Mouse (Mus musculus): Measurements from ENCODE around the gene Gm9922. TPM values are rescaled to one million over a fixed set of nuclear protein-coding genes. Genes with fewer than 3 reads are reported as not detected.

Gm9922 gene
- total RNA-seq (2015; ENCODE audit: low replicate concordance) (not detected in 2 replicates), total RNA-seq (2017; ENCODE audit: low replicate concordance) (not detected in 2 replicates)

DNA sequence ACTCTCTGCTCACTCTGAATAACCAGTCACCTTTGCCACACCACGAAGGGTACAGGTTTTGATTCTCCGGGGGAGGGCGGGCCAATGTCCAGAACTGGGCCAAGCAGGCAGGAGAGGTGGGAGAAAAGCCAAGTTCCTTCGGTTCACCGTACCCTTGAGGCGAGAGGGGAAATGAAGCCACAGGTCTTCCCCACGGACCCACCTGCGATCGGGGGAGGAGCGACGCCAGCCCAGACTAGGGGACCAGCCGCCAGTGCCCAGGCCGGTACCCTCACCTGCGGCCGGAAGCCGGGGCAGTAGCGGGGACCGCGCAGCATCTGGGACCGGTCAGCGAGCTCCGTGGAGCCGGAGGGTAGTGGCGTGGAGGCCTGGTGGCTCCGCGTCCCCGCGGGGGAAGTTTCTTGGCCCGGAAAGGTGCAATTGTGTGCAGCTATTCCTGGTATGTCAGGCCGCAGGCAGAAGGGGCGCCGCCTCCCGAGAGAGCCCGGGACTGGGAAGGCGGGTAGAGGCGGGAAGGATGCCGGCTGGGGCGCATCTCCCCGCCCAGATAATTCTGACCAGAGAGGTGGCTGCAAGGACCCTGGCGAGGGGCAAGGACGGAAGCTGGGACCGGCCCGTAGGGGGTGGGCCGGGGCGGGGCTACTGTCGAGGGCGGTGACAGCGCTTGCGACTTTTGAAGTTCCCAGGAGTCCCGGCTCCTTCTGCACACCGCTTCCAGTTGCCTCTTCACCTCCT, at the start of gene Gm9922, which contains the start of gene Lmo7:
Gene Gm9922, minus strand, starts transcription at position 578 of the 735 bp plus-strand sequence.
Gene Lmo7, plus strand, starts transcription at position 721 of the 735 bp plus-strand sequence.
- no peak for ATAC-seq (replicated peaks; ENCODE audit: low FRiP score, poor library complexity, severe bottlenecking)

DNA sequence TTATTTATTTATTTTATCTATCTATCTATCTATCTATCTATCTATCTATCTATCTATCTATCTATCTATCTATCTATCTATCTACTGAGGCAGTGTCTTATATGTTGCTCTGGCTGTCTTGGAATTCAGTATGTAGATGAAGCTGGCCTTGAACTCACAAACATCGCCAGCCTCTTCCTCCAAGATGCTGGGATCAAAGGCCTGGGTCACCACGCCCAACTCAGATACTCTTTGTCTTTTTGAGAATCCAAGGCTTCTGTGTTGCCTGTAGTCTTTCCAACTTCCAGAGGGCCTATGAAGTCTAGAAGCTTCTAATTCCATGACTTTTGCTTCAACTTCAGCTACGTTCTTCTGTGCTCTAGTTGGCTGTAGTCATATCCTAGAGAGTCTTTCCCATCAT, 48.8 kb upstream of the Gm9922 start:
- no peak for ATAC-seq (replicated peaks; ENCODE audit: low FRiP score, poor library complexity, severe bottlenecking)

DNA sequence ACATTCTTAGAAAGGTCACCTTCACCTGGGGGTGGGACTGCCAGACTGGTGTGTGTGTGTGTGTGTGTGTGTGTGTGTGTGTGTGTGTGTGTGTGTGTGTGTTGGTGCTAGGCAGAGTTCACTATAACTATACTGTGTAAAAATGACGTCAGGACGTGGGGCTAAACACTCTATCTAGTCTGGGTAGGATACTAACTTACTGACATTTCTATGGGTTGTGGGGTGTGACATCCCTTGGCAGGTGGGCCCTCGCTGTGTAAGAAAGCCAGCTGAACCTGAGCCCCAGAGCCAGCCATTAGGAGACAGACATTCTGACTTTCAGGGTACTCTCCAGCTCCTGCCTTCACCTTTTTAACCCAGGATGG, 47.5 kb upstream of the Gm9922 start:
- no peak for ATAC-seq (replicated peaks; ENCODE audit: low FRiP score, poor library complexity, severe bottlenecking)

DNA sequence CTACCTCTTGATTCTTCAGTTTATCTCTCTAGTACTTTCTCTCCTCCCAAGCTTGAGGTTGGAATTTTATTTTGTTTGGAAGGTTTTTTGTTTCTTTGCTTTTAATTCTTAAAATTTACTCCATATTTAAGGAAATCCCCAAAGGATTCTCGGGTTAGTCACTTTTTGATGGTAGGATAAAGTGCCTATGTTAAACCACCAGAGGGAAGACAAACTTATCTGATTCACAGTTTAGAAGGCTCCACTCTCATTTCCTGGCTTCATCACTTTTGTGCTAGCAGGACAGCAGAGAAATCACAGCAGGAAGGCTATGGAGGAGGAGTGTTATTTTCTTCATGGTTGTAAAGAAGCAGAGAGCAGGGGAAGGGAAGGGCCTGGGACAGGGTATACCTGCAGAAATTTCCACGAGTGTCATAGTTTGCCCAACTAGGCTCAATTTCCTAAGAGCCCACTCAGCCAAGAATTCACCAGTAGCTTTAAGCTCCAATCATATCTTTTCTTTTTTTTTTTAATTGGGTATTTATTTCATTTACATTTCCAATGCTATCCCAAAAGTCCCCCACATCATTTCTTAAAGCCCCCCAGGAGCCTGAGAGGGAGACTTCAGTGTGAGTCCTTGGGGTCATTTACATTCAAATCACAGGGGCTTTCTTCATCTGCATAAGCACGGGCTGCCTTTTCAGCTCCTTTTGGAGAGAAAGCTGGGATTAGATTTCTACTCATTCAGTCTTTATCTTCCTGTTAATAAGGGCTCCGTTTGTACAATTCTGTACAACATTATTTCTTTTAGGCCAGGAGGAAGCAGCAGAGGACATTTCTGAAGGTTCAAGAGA, 46.9 kb upstream of the Gm9922 start:
- no peak for ATAC-seq (replicated peaks; ENCODE audit: low FRiP score, poor library complexity, severe bottlenecking)

DNA sequence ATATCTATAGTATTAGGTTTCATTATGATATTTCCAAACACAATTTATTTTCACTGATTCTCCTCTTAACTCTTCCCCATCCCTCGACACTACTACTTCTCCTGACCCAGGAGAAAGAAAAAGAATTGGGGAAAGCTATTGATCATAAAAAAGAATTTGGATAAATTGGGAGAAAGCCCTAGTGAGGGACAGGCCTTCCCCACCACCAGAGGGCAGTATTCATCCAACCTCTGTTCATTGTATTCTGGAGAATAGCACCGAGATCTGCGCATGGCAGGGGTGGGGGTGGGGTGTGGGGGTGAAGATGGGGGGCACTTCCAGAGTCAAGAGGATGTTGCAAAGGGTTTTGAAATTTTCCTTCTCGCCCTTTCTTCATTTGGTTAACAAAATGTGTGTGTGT, 45.0 kb upstream of the Gm9922 start:
- ATAC-seq (replicated peaks; ENCODE audit: low FRiP score, poor library complexity, severe bottlenecking), result no peak

DNA sequence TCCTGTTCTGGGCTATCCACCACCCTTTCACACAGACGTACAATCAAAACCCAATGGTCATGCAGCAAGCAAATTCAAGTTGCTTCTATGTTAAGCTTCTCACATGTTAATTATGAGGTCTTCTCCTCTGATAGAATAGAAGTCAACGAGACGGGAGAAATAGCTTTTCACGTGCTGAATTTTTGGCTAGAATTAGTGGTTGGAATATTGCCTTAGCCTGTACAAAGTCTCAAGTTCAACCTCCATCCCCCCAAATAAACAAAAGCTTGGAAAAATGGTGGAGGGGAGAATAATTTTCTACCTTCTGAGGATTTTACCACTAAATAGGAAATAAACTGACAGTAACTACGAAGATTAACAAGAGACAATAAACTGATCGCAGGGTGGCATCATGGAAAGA, 42.1 kb upstream of the Gm9922 start:
- ATAC-seq (replicated peaks; ENCODE audit: low FRiP score, poor library complexity, severe bottlenecking), result no peak

DNA sequence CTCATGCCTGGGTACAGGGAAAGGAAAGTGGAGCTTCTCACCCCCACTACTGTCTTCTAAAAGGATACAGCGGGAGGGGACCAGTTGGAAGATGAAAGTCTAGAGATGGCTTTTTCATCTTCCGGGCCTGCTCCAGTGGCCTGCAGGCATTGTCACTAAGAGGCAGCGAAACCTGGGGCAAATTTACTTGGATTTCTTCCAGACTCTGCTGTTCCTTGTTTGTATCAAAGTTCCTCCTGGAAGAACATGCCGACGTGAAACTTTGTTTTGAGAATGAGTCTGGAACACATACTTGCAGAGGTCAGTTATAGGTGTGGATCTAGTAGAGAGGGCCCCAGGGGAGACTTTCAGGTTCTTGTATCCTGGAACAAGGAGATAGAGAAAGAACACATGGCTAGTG, 41.7 kb upstream of the Gm9922 start:
- ATAC-seq (replicated peaks; ENCODE audit: low FRiP score, poor library complexity, severe bottlenecking), result no peak

DNA sequence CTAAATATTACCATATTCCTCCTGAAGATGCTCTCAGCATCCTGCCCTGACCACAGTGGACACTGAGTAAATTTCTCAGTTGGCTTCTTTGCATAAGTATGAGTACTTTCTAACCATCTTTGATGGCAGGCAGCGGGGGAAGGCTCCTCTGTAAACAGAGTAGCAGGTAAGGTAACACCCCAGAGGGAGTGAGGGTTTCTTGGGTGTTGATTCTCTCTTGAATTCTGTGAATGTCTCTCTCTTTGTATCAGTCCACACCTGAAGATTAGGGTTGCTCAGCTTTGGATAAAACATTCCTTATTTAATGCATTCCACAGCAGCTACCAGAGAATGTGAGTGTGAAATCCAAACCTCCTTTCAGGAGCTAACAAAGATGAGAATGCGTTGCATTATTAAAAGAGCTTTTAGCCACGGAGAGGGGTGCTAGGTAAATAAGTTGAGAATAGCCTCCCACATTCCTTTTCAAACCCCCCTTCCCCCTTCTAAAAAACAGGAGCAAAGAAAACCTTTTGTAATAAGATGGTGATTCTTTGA, 34.2 kb upstream of the Gm9922 start:
- ATAC-seq (replicated peaks; ENCODE audit: low FRiP score, poor library complexity, severe bottlenecking), result no peak

DNA sequence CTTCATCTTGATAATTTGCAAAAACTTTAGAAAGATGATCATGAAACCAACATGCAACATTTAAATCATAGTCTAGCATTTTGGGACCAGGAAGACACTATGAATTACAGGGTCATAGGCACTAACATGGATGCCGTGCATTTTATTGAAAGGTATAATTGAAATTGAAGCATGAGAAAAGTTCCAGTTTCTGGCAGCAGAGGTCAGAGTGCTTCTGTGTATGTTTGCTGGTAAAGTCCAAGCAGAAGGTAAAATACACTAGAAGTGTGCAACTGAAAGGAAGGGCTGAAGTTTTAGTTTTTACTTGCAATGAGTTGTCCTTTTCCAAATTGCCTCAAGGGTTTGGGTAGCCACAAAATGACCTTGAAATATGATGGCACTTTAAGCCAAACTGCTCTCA, 32.7 kb upstream of the Gm9922 start:
- no peak for ATAC-seq (replicated peaks; ENCODE audit: low FRiP score, poor library complexity, severe bottlenecking)

DNA sequence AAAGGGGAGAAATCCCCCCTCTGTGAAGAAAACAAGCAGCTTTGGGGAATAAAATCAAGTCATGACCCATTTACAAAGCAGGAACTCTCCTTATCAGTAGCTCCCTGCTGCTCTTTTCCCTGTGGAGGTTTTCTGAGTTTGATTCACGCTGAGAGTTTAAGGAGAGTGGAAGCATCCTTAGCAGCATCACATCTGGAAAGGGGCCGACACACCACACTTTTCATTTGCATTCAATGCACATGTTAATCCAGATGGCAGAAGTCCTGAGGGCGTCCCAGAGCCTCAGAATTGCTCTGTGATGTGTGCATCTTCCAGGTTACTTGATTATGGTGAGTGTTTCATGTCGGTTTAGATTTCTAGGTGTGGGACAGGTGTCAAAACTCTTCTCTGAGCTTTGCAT, 25.8 kb upstream of the Gm9922 start:
- no peak for ATAC-seq (replicated peaks; ENCODE audit: low FRiP score, poor library complexity, severe bottlenecking)

DNA sequence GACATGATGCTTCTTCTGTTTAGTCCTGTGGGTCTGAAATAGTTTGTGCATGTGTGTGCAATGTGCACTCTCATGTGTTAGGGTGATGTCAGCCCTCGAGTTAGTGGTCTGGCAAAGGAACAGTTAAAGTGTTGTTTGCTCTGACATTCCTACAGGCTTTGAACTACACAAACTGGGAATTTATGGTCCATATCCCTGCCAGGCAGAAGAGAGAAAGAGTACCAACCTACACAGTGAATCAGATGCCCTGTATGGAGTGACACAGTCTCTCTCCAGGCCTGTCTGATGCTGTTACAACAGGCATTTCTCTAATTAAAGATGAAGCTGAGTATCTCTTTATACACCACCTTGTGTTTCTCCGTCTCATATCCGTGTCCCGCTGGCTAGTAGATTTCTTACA, 21.3 kb upstream of the Gm9922 start:
- ATAC-seq (replicated peaks; ENCODE audit: low FRiP score, poor library complexity, severe bottlenecking), result no peak

DNA sequence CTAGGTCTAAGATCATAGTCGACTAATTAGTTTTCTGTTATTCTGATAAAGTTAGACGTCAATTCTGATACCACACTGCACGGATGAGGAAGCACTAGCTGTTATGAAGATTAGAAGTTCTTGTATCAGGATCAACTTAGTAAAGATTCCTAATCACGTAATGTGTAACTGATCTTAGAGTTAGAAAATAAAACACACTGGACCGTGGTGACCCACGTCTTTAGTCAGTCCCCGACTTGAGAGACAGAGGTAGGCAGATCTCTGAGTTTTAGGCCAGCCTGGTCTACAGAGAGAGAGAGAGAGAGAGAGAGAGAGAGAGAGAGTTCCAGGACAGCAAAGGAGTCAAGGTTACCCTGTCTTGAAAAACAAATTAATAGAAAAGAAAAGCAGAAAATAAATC, 18.8 kb upstream of the Gm9922 start:
- ATAC-seq (replicated peaks; ENCODE audit: low FRiP score, poor library complexity, severe bottlenecking), result no peak

DNA sequence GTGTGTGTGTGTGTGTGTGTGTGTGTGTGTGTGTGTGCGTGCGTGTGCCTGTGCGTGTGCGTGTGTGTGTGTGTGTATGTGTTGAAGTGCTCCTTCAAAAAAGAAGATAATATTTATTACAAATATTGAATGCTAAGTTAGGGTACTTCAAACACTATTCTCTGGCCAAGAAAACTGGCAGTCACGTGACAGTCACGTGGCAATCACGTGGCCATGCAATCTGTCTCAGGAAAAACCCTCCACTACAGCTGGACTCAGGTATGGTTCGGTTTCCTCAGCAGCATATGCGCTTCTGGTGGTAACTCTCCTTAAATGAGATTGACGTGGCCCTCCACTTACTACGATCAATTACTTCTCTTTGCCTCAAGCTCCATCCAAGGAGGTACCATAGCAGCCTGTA, 18.2 kb upstream of the Gm9922 start:
- ATAC-seq (replicated peaks; ENCODE audit: low FRiP score, poor library complexity, severe bottlenecking), result no peak

DNA sequence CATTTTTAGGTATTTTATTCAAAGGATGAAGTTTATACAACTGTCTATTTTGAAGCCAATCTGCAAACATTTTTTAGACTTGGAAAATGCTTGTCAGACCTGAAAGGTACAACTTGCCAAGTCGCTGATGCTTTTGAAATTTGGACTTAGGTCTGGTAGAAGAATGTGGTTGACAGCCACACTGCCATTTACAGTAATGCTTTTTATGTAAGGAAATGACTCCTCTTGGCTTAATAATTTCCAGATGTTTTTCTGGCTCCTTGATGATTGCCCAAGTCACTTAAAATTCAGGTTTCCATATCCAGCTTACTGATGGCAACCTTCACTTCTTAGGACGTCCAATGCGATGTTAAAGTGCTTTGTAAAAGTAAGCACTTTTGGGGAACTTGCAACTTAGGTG, 17.0 kb upstream of the Gm9922 start:
- ATAC-seq (replicated peaks; ENCODE audit: low FRiP score, poor library complexity, severe bottlenecking), result no peak

DNA sequence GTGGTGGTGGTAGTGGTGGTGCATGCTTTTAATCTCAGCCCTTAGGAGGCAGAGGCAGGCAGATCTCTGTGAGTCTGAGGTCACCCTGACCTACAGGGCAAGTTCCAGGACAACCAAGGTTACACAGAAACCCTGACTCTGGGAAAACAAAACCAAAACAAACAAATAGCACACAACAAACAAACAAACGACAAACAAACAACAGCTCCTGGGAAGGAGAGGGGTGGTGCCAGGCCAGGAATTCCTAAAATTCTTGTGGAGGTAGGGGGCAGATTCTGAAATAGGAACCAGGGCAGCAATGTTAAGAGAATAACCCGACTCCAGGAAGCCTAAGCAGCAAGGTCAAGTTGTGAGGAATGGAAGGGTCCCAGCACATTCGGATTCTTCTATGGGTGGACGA, 7.9 kb upstream of the Gm9922 start:
- ATAC-seq (replicated peaks; ENCODE audit: low FRiP score, poor library complexity, severe bottlenecking), result no peak

DNA sequence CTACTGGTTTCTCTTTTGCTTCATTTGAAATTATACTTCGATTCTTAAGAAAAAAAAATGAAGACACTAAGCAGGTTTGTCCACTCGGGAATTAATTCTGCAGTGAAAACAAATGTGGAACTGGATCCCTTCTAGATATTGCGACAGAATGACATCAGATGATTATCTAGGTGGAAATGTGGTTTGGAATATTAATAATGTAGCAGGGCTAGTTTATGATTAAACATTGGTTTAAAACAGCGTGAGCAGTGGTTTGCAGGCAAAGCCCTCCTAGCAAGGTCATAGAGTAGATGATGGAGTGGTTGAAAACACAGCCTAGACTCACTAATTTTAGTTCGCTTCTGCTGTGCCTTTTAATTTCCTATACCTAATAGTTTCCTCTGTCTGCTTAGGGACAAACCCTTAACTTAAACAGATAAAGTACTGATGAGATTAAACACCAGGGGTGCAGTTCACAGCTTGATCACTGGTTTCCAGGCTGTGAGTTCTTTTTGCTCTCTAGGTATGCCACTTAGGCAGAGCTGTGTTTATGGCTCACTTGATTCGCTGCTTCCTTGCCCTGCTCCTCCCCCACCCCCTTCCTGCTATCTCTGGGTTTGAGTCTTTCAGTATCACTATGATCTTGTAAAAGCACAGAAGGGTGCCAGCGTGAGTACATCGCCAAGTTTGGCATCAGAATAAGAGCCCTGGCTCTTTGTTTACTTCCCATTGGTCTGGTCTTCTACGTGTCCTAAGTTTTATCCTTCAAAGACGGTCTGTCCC, 4.1 kb upstream of the Gm9922 start:
- no peak for ATAC-seq (replicated peaks; ENCODE audit: low FRiP score, poor library complexity, severe bottlenecking)

DNA sequence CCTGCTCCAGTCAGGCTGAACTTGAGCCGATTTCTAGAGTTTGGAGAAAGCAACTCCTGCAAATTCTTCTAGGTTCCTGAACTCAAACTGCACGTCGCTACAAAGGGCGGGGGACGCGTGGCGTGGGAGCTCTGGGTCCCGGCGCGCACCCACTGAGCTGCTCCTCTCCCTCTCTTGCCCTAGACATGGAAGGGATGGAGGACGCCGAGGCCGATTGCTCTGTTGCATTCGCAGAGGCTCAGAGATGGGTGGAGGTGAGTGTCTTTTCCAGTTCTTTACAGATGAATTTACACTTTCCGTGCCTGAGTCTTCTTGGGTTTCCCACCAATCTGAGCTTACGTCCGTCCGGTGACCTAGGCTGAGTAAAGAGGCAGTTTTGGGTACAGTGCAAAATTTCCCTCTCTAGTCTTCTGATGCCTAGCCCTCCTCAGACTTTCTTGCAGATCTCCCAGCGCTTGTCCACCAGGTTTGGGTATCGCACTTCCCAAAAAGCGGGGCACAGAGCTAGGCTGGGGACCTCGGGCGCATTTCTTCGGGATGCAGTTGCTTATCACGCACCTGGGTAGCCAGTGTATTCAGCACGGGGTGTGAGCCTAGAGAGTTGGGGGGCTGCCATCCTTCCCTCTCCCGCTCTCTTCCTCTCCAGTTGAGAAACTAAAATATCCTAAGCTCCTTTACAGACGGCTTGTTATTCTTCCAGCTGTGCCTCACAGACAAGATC, 518 bp upstream of the Gm9922 start:
- ATAC-seq (replicated peaks; ENCODE audit: low FRiP score, poor library complexity, severe bottlenecking), result no peak

DNA sequence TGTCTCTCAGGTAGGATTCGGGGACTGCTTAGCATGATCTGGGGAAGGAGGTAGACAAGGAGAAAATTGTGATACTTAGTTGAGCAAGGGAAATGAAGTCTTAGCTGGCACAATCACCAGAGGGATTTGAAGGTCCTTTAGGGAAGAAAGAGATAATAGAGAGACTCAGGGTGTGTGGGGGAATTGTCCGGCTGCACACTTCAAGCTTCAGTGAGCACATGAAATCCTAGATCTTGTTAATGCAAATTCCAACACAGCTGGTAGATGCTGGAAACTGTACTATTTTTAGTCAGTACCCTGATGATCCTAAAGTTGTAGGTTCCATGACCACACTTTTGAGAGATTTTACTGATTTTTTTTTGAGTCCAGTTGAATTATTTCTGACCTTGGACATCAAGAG, 15.2 kb downstream of the Gm9922 start:
- no peak for ATAC-seq (replicated peaks; ENCODE audit: low FRiP score, poor library complexity, severe bottlenecking)

DNA sequence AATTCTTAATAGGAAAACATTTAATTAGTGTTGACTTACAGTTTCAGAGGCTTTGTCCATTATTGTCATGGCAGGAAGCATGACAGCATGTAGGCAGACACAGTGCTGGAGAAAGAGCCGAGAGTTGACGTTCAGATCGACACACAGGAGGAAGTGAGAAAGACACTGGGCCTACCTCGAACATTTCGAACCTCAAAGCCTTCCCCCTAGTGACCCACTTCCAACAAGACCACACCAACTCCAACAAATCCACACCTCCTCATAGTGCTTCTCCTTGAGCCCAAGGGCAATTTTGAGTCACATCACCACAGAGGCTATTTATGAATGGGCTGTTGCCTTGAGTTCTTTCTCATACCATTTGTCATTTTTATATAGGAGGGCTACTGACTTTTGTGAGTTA, 22.5 kb downstream of the Gm9922 start:
- no peak for ATAC-seq (replicated peaks; ENCODE audit: low FRiP score, poor library complexity, severe bottlenecking)

DNA sequence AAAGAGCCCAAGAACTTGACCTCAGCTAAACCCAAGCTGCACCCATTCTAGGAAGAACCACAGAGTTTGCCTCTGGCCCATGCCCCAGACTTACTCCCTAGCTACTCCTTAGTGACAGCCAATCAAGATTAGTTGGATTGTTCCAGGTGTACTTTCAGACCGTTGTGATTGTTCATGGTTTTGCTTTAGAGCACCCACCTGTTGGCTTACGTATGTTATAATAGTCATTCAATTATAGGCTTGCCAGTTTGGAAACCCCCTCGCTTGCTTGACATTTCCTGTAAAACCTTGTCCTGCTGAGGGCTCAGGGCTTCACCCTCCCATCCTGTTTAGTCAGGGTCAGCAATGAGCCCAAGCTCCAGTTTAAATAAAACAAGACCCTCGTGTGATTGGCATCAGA, 25.1 kb downstream of the Gm9922 start:
- no peak for ATAC-seq (replicated peaks; ENCODE audit: low FRiP score, poor library complexity, severe bottlenecking)

Data from erythroid progenitor cell, adult 5-6 weeks (primary cell).